Mouse (Mus musculus) liver, adult (tissue): ENCODE results near the gene Neu3.

Source experiments
- GATA4 ChIP-seq: IDR thresholded peaks from 2 replicates; pipeline ENCODE4 v1.6.1; 2014; ENCODE audit warnings: mild to moderate bottlenecking, low read length; ENCODE audit not compliant: insufficient replicate concordance

Neu3 gene

DNA sequence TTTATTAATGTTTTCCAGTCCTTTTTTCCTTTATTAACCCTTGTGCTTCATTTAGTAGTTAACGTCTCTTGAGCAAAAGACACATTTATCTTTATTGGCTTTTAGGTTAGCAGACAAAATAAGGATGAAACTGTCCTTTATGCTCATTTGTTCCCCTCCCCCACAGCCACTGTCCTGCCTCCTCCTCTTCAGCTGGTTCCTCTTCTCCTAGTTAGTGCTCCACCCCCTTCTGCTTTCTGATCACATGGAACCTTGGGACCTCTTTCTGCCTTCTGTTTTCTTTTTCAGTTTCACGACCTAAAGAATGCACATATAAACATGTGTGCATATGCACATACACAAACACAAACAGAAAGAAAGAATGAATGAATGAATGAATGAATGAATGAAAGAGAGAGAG lies 46.3 kb downstream of the Neu3 start:
- TF ChIP-seq GATA4: no peak

DNA sequence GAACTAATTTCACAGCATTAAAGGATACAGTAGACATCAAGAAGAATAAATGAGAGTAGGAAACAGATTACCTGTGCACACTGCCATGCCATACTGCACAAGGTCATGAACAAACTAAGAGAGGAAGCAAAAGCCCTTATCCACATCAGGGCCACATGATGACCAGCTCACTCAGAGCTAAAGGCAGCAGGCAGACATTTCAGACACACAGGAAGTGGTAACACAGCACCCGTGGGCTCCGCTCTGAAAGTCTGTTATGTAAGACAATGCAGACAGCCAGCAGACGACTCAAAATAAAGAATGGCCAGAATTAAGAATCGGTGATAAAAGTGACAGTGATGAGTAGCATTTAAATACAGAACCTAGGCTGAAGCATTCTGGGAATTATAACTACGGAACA lies 46.8 kb downstream of the Neu3 start:
- TF ChIP-seq GATA4: no peak

DNA sequence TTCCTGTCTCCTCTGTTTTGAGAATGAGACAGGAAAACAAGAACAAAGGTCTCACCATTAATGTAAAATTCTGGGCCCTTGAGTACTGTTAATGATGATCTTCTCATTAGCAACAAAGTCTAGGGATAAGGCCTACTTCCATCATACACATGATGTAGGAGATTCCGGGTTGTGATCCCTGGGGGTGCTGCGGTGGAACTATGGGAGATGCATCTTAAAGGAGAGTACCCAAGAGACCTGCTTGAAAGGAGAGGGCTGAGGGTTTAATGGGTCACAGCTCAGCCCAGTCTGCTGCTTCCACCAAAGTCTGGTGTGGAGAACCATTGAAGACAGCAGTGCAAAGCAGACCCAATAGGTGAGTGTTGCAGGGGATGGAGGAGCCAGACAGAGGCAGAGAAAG lies 65.0 kb downstream of the Neu3 start, which contains the start of gene Olfr521:
Gene Olfr521, plus strand, starts transcription at position 301 of the 400 bp plus-strand sequence.
- TF ChIP-seq GATA4: no peak
